Mouse (Mus musculus) ZHBTc4 (cell line): ENCODE measurements around the gene Thumpd2.

Experiments used
- DNase-seq: peaks from one replicate; pipeline ENCODE4 v3.0.0-alpha.2; 2011; ENCODE audit warnings: low read depth, low spot score

The Thumpd2 gene

GRCm38 (mm10) chr17:81032957-81033356 lies 31.9 kb downstream of the Thumpd2 start:
- DNase-seq, result no peak

GRCm38 (mm10) chr17:81031830-81032442 lies 32.9 kb downstream of the Thumpd2 start:
- DNase-seq, result no peak

- no peak for DNase-seq
Measured at GRCm38 (mm10) chr17:81027331-81027730, 37.6 kb downstream of the Thumpd2 start.

- no peak for DNase-seq
Measured at GRCm38 (mm10) chr17:81017132-81017531, 47.8 kb downstream of the Thumpd2 start.

GRCm38 (mm10) chr17:81015814-81016447 lies 49.0 kb downstream of the Thumpd2 start:
- peak; percentile 60 for DNase-seq

GRCm38 (mm10) chr17:81010844-81011685 lies 53.8 kb downstream of the Thumpd2 start:
- no peak for DNase-seq

- no peak for DNase-seq
Measured at GRCm38 (mm10) chr17:81010199-81010598, 54.7 kb downstream of the Thumpd2 start.

GRCm38 (mm10) chr17:81009112-81009511 lies 55.8 kb downstream of the Thumpd2 start:
- no peak for DNase-seq

- DNase-seq, result no peak
Measured at GRCm38 (mm10) chr17:81005292-81005691, 59.6 kb downstream of the Thumpd2 start.

- no peak for DNase-seq
Measured at GRCm38 (mm10) chr17:81004454-81004853, 60.4 kb downstream of the Thumpd2 start.

GRCm38 (mm10) chr17:81002130-81002529 lies 62.8 kb downstream of the Thumpd2 start:
- no peak for DNase-seq

- no peak for DNase-seq
Measured at GRCm38 (mm10) chr17:81001647-81002046, 63.2 kb downstream of the Thumpd2 start.

- DNase-seq, result peak; percentile 18
Measured at GRCm38 (mm10) chr17:81001010-81001409, 63.9 kb downstream of the Thumpd2 start.

- no peak for DNase-seq
Measured at GRCm38 (mm10) chr17:80998958-80999357, 65.9 kb downstream of the Thumpd2 start.

- DNase-seq, result no peak
Measured at GRCm38 (mm10) chr17:80997226-80997625, 67.7 kb downstream of the Thumpd2 start.

- no peak for DNase-seq
Measured at GRCm38 (mm10) chr17:80991535-80992127, 73.3 kb downstream of the Thumpd2 start.

- no peak for DNase-seq
Measured at GRCm38 (mm10) chr17:80982976-80983375, 81.9 kb downstream of the Thumpd2 start.

- peak; percentile 66 for DNase-seq
Measured at GRCm38 (mm10) chr17:80982412-80982787, 82.5 kb downstream of the Thumpd2 start.

GRCm38 (mm10) chr17:80981721-80982411 lies 83.0 kb downstream of the Thumpd2 start:
- DNase-seq, result no peak

- no peak for DNase-seq
Measured at GRCm38 (mm10) chr17:80980096-80980495, 84.8 kb downstream of the Thumpd2 start.

- no peak for DNase-seq
Measured at GRCm38 (mm10) chr17:80977245-80977644, 87.6 kb downstream of the Thumpd2 start.
